Mouse (Mus musculus): ENCODE data around the gene Ankub1. TPM values are rescaled to one million over a fixed set of nuclear protein-coding genes. Genes with fewer than 3 reads are reported as not detected.

Gene Ankub1
- total RNA-seq (2023), result not detected

DNA sequence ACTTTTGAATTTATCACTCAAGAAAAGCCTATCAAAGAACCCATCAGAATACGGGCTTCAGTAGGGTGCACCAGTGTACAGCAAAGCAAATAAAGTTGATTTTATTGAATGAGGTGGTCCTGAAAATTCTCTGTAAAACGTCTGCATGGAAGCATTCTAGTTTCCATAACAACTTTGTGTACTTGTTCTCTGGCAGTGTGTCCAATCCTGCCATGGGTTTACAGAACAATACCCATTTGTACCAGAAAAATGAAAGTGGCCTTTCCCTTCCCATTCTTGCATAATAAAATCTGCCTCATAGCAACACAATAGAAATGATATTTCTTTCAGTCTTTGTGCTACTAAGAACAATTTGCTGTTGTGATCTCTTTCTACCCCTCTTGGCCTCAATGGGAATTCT is at the start of gene Ankub1:
Gene Ankub1, minus strand, starts transcription at position 81 of the 400 bp plus-strand sequence.

DNA sequence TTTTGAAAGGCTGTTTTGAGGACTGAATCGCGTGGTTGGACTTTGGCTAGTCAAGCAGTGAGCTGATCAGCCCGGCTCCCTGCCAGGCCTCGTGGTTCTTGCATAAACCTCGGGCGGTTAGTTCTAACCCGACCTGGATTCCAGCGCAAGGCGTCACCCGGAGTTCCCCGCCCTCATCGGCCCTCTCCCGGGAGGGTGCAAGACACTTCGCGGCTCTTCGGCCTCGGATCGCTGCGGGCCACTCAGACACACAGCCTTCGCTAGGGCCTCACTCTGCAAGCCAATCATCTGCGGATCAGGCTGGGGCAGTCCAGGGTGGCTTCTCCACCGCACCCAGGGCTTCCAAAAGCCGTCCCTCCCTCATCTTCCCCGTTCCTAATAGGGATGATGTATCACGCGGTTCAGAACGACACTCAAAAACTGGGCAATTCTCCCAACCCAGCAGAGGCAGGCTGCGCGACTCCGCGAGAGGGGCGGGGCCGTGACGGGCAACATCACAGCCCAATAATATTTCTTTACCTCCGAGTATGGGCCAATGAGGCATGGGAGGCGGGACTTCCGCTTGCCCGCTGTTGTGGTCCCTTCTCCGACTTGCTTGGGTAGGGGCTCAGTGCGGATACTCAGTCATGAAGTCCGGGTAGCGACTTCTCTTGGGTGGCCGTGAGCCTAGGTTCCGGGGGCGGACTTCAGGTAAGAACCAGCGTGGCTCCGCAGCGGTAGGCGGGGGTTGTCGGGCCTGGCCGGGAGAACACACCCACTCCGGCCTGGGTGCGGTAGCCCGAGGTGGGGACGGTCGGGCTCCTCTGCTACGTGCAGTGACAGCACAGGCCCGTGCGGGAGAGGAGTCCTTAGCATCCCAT is 43.1 kb upstream of the Ankub1 start, which contains the start of gene Rnf13:
Gene Rnf13, plus strand, starts transcription at position 552 of the 860 bp plus-strand sequence.

DNA sequence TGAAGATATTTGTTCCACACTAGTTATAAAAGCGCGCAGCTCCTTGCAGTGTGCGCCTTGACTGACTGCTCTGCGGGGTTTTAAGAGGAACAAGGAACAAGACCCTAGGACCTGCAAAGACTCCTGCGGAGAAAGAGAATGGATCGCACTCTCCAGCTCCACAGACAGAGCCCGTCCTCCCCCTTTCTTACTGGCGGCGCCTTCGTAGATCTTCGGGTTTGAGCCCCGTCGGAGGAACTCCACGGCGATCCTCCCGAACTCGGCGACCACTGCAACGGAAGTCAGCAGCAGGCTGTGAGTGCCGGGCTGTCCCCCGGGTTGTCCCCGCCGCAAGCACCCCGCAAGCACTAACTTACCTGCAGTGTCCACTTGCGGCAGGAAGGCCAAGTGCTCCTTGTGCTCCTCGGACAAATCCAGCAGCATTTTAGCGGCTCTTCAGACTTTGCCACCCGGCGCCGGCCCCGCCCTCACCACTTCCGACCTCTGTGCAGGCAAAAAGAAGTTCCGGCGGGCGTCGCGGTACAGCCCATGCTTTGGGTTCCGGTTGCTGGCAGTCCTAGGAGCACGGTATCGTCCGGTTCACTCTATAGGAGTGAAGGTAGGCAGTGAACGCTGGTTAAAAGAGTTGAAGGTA is 41.3 kb downstream of the Ankub1 start, which contains the start of gene Commd2:
Gene Commd2, minus strand, starts transcription at position 485 of the 634 bp plus-strand sequence.

Other genes starting within 250 kb of the Ankub1 start
- gene Wwtr1, start 116.9 kb downstream of the Ankub1 start, total RNA-seq (2023), result 0.33 TPM
- gene Commd2, start 41.1 kb downstream of the Ankub1 start, total RNA-seq (2023), result 20.4 TPM
- 50.0 TPM for gene Rnf13, start 43.3 kb upstream of the Ankub1 start, total RNA-seq (2023)
- gene Pfn2, start 155.3 kb upstream of the Ankub1 start, total RNA-seq (2023), result 4.9 TPM

All from CD4-positive naive resting alpha-beta T cell, adult 57 days (primary cell).